Mouse (Mus musculus): ENCODE results near the gene Igfbpl1. TPM values are rescaled to one million over a fixed set of nuclear protein-coding genes. Genes with fewer than 3 reads are reported as not detected.
A peak's percentile ranks its signal among the peaks of the same experiment; 100 is the strongest.

The Igfbpl1 gene
- polyA plus RNA-seq, 1 experiment from 2014 or later, result 0.11 TPM

DNA sequence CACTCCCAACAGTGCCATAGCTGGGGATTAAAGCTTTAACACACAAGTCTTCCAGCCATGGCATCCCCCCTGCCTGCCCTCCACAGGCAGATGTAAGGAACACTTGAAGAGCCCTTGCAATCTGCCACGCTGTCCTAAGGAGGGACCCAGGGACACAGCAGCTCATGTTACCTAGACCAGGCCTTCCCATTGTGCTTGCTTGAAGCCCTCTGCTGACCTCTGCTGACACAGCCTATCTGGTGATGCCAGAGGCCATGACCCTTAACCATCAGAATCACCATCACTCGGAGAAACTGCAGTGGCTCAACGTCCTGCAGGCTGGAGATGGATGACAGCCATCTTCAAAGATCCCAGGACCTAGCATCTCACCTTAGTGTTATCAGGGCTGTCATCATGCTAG lies 4.7 kb downstream of the Igfbpl1 start:
- no peak overlapping the region for H3K9ac ChIP-seq
- no peak overlapping the region for H3K4me3 ChIP-seq (ENCODE audit: low read depth, low read length)
- ATAC-seq (ENCODE audit: insufficient read depth) (no peak), DNase-seq (no peak)
- no peak overlapping the region for H3K4me2 ChIP-seq
- TF ChIP-seq CTCF (IDR thresholded peaks at IDR 0.05; ENCODE audit: low read depth), result no peak
- H3K27me3 ChIP-seq (ENCODE audit: insufficient read depth, low read length), result peaks cover 39% of the 10 kb centered on the region
- no peaks in the 10 kb centered on the region for H3K36me3 ChIP-seq (ENCODE audit: insufficient read depth)
- H3K4me1 ChIP-seq (ENCODE audit: insufficient read depth), result peaks cover 13% of the 10 kb centered on the region
- no peak overlapping the region for H3K27ac ChIP-seq (ENCODE audit: low read depth)
- no peaks in the 10 kb centered on the region for H3K9me3 ChIP-seq (ENCODE audit: low read depth, low read length)
- WGBS, result 39% methylated on average over 3 of the region's 3 CpGs

DNA sequence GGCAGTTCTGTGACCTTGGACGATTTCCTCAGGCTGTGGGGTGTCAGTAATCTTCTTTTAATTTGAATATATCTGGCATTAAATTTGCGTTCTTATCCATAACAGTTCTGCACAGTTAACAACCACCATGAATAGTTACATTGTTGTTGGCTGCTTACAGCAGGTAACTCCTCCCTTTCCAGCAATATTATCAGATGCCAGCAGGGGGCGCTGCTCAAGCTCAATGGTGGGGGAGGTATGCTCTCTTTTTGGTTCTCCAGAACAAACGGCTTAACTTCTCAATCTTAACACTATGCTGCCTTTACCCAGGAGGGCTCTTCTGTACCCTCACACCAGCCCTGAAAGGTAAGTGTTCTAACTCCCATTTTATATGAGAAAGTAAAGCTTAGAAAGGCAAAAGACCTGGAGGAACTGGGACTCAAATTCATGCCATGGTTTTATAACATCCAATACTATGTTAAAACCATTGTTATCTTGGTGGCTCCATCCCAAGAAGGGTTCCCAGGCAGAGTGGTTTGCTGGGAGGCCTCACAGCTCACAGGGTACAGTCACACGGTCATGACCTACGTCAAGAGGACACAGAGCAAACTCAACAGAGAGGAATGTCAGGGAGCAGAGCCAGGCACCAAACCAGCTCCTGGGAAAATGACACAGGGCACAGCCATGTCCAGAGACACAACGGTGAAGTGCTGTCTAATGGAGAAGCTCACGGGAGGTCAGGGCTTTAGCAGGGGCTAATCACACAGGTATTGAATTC lies 6.5 kb downstream of the Igfbpl1 start:
- Histone ChIP-seq H3K27ac (ENCODE audit: low read depth) (peak overlapping the region; percentile 72; the same call in 1 of the 2 replicates), H3K4me1 (ENCODE audit: insufficient read depth) (peaks cover 13% of the 10 kb centered on the region), H3K9me3 (ENCODE audit: low read depth, low read length) (no peaks in the 10 kb centered on the region), H3K36me3 (ENCODE audit: insufficient read depth) (no peaks in the 10 kb centered on the region), H3K27me3 (ENCODE audit: insufficient read depth, low read length) (peaks cover 22% of the 10 kb centered on the region), H3K9ac (no peak overlapping the region), H3K4me2 (peak overlapping the region; percentile 62), H3K4me3 (ENCODE audit: low read depth, low read length) (no peak overlapping the region)
- peak; percentile 79 for DNase-seq
- 22% methylated on average over 8 of the region's 8 CpGs for WGBS
- TF ChIP-seq CTCF (IDR thresholded peaks at IDR 0.05; ENCODE audit: low read depth), result peak; percentile 85
- ATAC-seq (ENCODE audit: insufficient read depth), result no peak

DNA sequence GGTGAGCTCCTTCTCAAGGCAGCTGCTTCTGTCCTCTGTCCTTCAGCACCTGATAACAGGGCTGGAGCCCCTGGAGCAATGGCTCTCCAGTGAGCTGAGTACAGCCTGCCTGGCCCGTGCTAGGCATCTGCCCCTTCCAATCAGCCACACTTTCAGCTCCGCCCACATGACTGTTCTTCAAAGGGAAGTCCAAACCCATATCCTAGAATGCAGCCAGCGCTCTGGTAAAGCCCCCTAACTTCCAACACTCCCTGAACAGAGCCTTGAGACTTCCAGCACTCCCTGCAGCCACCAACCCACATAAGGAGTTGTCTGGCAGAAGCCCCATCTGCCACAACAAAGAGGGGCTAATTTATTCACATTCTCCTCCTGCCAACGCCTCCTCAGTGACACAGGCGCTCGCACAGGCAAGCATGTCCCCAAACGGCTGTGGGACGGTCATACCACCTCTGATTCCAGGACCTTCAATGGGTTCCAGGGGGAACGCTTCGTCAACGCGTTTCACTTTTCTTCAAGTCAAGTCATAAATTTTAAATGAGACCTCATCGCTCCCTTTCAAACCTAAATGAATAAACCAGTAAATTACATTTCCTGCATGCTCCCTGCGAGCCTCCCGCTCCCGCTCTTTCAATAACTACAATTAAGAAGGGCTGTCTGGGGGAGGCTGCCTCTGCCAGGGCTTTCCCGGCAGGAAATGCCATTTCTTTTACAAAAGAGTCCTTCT lies 7.4 kb downstream of the Igfbpl1 start:
- peak overlapping the region; percentile 32 for H3K9ac ChIP-seq
- H3K27me3 ChIP-seq (ENCODE audit: insufficient read depth, low read length), result peaks cover 13% of the 10 kb centered on the region
- no peaks in the 10 kb centered on the region for H3K36me3 ChIP-seq (ENCODE audit: insufficient read depth)
- peak; percentile 89 for DNase-seq
- TF ChIP-seq CTCF (IDR thresholded peaks at IDR 0.05; ENCODE audit: low read depth), result no peak
- peaks cover 13% of the 10 kb centered on the region for H3K4me1 ChIP-seq (ENCODE audit: insufficient read depth)
- no peaks in the 10 kb centered on the region for H3K9me3 ChIP-seq (ENCODE audit: low read depth, low read length)
- H3K27ac ChIP-seq (ENCODE audit: low read depth), result peak overlapping the region; percentile 72
- H3K4me2 ChIP-seq, result peak overlapping the region; percentile 62
- 2% methylated on average over 17 of the region's 17 CpGs for WGBS
- peak overlapping the region; percentile 15 for H3K4me3 ChIP-seq (ENCODE audit: low read depth, low read length)
- peak; percentile 90 for ATAC-seq (ENCODE audit: insufficient read depth)

DNA sequence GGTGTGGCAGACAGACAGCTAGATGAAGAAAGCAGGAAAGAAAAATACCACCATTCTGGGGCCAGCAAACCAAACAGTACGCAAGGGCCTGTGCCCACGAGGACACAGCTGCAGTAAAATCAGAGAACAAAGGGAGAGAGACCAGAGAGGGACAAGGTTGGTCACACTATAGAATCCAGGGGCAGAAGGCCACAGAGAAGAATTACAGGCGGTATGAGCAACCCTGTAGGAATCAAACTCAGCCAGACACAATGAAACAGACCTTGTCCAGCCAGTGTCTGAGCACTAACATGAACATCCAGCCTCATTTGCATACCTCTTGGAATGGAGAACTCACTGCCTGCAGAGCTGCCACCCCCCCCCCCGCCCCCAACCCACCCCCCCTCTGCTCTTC lies 7.9 kb downstream of the Igfbpl1 start:
- Histone ChIP-seq H3K9me3 (ENCODE audit: low read depth, low read length) (no peaks in the 10 kb centered on the region), H3K9ac (no peak overlapping the region), H3K36me3 (ENCODE audit: insufficient read depth) (no peaks in the 10 kb centered on the region), H3K4me3 (ENCODE audit: low read depth, low read length) (no peak overlapping the region), H3K27me3 (ENCODE audit: insufficient read depth, low read length) (peaks cover 8% of the 10 kb centered on the region; the same call in 1 of the 2 replicates), H3K27ac (ENCODE audit: low read depth) (peak overlapping the region; percentile 72; the same call in 1 of the 2 replicates), H3K4me1 (ENCODE audit: insufficient read depth) (peaks cover 13% of the 10 kb centered on the region), H3K4me2 (peak overlapping the region; percentile 62)
- no peak for DNase-seq
- no peak for TF ChIP-seq CTCF (IDR thresholded peaks at IDR 0.05; ENCODE audit: low read depth)
- ATAC-seq (ENCODE audit: insufficient read depth), result no peak; the same call in 1 of the 2 replicates
- 27% methylated on average over 4 of the region's 4 CpGs for WGBS

DNA sequence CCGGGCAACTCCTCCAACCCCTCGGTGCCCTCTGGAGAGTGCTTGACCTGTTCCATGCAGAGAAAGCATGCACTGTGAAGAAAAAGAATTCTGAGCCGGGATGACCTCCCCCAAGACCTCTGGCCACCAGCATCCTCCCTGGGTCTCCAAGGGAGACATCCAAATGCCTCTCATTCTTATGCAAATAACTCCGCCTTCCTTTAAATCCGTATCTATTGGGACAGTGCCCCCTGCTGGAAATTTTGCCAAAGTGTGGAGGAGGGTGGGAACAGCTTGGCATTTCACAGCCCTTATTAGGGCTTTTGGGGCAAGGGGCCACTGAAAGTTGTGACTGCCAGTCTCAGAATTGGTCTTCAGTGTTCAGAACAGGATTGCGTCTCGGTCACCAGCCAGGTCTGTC lies 11.2 kb downstream of the Igfbpl1 start:
- Histone ChIP-seq H3K4me3 (ENCODE audit: low read depth, low read length) (no peak overlapping the region), H3K27ac (ENCODE audit: low read depth) (no peak overlapping the region), H3K4me2 (no peak overlapping the region), H3K4me1 (ENCODE audit: insufficient read depth) (peaks cover 13% of the 10 kb centered on the region), H3K9me3 (ENCODE audit: low read depth, low read length) (no peaks in the 10 kb centered on the region), H3K9ac (no peak overlapping the region), H3K36me3 (ENCODE audit: insufficient read depth) (no peaks in the 10 kb centered on the region), H3K27me3 (ENCODE audit: insufficient read depth, low read length) (no peaks in the 10 kb centered on the region)
- ATAC-seq (ENCODE audit: insufficient read depth) (no peak), DNase-seq (peak; percentile 73)
- TF ChIP-seq CTCF (IDR thresholded peaks at IDR 0.05; ENCODE audit: low read depth), result peak; percentile 64
- 50% methylated on average over 7 of the region's 7 CpGs for WGBS

GRCm38 (mm10) chr4:45811250-45811649 lies 15.5 kb downstream of the Igfbpl1 start:
- no peak overlapping the region for H3K27ac ChIP-seq (ENCODE audit: low read depth)
- H3K27me3 ChIP-seq (ENCODE audit: insufficient read depth, low read length), result no peaks in the 10 kb centered on the region
- ATAC-seq (ENCODE audit: insufficient read depth) (no peak), DNase-seq (no peak)
- TF ChIP-seq CTCF (IDR thresholded peaks at IDR 0.05; ENCODE audit: low read depth), result no peak
- no peak overlapping the region for H3K4me3 ChIP-seq (ENCODE audit: low read depth, low read length)
- WGBS, result 25% methylated on average over 8 of the region's 8 CpGs
- no peak overlapping the region for H3K9ac ChIP-seq
- H3K9me3 ChIP-seq (ENCODE audit: low read depth, low read length), result no peaks in the 10 kb centered on the region
- H3K36me3 ChIP-seq (ENCODE audit: insufficient read depth), result no peaks in the 10 kb centered on the region
- no peak overlapping the region for H3K4me2 ChIP-seq
- no peaks in the 10 kb centered on the region for H3K4me1 ChIP-seq (ENCODE audit: insufficient read depth)

DNA sequence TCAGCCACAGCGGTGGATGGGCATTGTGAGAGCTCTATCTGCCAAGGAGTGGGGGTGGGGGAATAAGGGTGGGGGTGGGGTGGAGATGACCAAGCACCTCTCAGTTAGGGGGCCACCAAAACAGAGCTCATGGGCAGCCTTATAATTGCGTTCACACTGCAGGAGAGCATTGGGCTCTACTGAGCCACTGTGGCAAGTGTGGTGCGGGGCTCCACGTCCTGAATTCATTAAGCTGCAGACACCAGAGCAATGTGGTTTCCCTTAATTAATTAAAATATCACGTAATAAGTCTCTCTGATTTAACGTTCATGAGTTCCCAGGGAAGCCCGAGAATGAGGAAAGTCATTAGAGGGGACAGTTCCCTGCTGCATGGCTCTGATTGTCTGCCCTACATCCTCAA lies 18.7 kb downstream of the Igfbpl1 start:
- Histone ChIP-seq H3K9me3 (ENCODE audit: low read depth, low read length) (no peaks in the 10 kb centered on the region), H3K4me2 (no peak overlapping the region), H3K27me3 (ENCODE audit: insufficient read depth, low read length) (no peaks in the 10 kb centered on the region), H3K4me3 (ENCODE audit: low read depth, low read length) (no peak overlapping the region), H3K4me1 (ENCODE audit: insufficient read depth) (no peaks in the 10 kb centered on the region), H3K27ac (ENCODE audit: low read depth) (no peak overlapping the region), H3K9ac (no peak overlapping the region), H3K36me3 (ENCODE audit: insufficient read depth) (no peaks in the 10 kb centered on the region)
- WGBS, result 45% methylated on average over 7 of the region's 7 CpGs
- ATAC-seq (ENCODE audit: insufficient read depth) (no peak), DNase-seq (no peak)
- TF ChIP-seq CTCF (IDR thresholded peaks at IDR 0.05; ENCODE audit: low read depth), result no peak

All from lung, embryonic 14.5 days (tissue).